Mouse (Mus musculus) naive thymus-derived CD4-positive, alpha-beta T cell, adult 2 months (primary cell): Measurements from ENCODE around the gene Rtn2.

Experiments
- DNase-seq: peaks from one replicate; pipeline ENCODE4 v3.0.0-alpha.2; 2011; ENCODE audit warnings: low read depth

Rtn2 gene

GRCm38 (mm10) chr7:19269721-19270441 is 12.5 kb upstream of the Rtn2 start:
- no peak for DNase-seq

GRCm38 (mm10) chr7:19270509-19271237 is 11.8 kb upstream of the Rtn2 start:
- no peak for DNase-seq

- peak; percentile 91 for DNase-seq
Measured at GRCm38 (mm10) chr7:19271238-19272172, 10.9 kb upstream of the Rtn2 start, which contains the start of gene Vasp. Gene Vasp, minus strand, starts transcription at chr7:19271817.

- peak; percentile 95 for DNase-seq
Measured at GRCm38 (mm10) chr7:19272173-19272764, 10.2 kb upstream of the Rtn2 start.

GRCm38 (mm10) chr7:19276253-19276652 is 6.2 kb upstream of the Rtn2 start:
- peak; percentile 47 for DNase-seq

GRCm38 (mm10) chr7:19279052-19279451 is 3.4 kb upstream of the Rtn2 start:
- DNase-seq = no peak

GRCm38 (mm10) chr7:19279581-19280114 is 2.8 kb upstream of the Rtn2 start, which contains the start of gene Ppm1n:
Gene Ppm1n, minus strand, starts transcription at chr7:19280064.
- DNase-seq = peak; percentile 72

GRCm38 (mm10) chr7:19281680-19282304 is 632 bp upstream of the Rtn2 start:
- peak; percentile 81 for DNase-seq

GRCm38 (mm10) chr7:19282791-19283405 is 474 bp downstream of the Rtn2 start:
- peak; percentile 65 for DNase-seq

GRCm38 (mm10) chr7:19283406-19283804 is 981 bp downstream of the Rtn2 start:
- DNase-seq = no peak

- DNase-seq = peak; percentile 79
Measured at GRCm38 (mm10) chr7:19284763-19285162, 2.3 kb downstream of the Rtn2 start.

GRCm38 (mm10) chr7:19290969-19291596 is 8.7 kb downstream of the Rtn2 start:
- DNase-seq = no peak

GRCm38 (mm10) chr7:19295503-19296185 is 13.2 kb downstream of the Rtn2 start:
- peak; percentile 94 for DNase-seq

- DNase-seq = no peak
Measured at GRCm38 (mm10) chr7:19297034-19297433, 14.6 kb downstream of the Rtn2 start.

GRCm38 (mm10) chr7:19297794-19298193 is 15.4 kb downstream of the Rtn2 start:
- DNase-seq = no peak

GRCm38 (mm10) chr7:19299194-19299593 is 16.8 kb downstream of the Rtn2 start:
- DNase-seq = peak; percentile 80

GRCm38 (mm10) chr7:19300501-19301421 is 18.3 kb downstream of the Rtn2 start:
- peak; percentile 95 for DNase-seq
